Mouse (Mus musculus): Measurements from ENCODE around the gene Sh3tc1.

DNA sequence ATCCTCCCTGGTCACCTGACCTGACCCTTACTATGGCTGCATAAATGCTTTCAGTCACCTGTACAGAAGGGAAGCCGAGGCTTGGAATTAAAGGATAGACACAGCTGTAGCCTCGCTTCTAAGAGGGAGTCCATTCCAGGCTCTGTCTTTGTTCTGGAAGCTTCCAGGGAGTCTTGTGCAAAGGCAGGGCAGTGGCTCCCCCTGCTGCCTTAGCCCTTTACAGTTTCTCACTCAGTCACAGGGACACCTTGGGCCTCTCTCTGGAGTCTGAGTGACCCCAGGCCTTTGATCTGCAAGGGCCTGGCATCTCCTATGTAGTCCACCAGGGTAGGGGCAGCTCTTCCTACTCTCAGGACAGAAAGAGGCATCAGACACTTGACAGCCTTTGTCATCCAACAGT is 58.8 kb downstream of the Sh3tc1 start:
- no peak for TF ChIP-seq EP300 (IDR thresholded peaks at IDR 0.05; ENCODE audit: low read depth)
- peak; percentile 81 for TF ChIP-seq CTCF (IDR thresholded peaks at IDR 0.05; ENCODE audit: low read depth)

Data from heart, postnatal 0 days (tissue).